Mouse (Mus musculus) embryonic facial prominence, embryonic 14.5 days (tissue): ENCODE results near the gene Apoc3. TPM values are rescaled to one million over a fixed set of nuclear protein-coding genes. Genes with fewer than 3 reads are reported as not detected.
A peak's percentile ranks its signal among the peaks of the same experiment; 100 is the strongest.

ENCODE experiments used
- ATAC-seq: fragments of 200-750 bp; cut with Nextera tagmentation; 2 replicates; pipeline ENCODE4 v1.8.0; 2017; ENCODE audit warnings: low read depth, moderate number of reproducible peaks, moderate TSS enrichment
- DNase-seq: peaks from one replicate; pipeline ENCODE4 v3.0.0-alpha.2; 2015; ENCODE audit warnings: low spot score
- H3K27ac ChIP-seq: fragments of 300-500 bp; sonication (generic); replicated peaks from 2 replicates; pipeline ENCODE4 v1.5.1; 2014; ENCODE audit warnings: low read depth, mild to moderate bottlenecking, low read length, moderate library complexity
- H3K27me3 ChIP-seq: fragments of 300-500 bp; sonication (generic); replicated peaks from 2 replicates; pipeline ENCODE4 v1.6.1; 2014; ENCODE audit warnings: low read length; ENCODE audit not compliant: control insufficient read depth, insufficient read depth
- H3K36me3 ChIP-seq: fragments of 300-500 bp; sonication (generic); 2 replicates; pipeline ENCODE4 v1.6.1; 2014; ENCODE audit warnings: low read length, mixed read lengths; ENCODE audit not compliant: control insufficient read depth, insufficient read depth
- H3K4me1 ChIP-seq: fragments of 300-500 bp; sonication (generic); 2 replicates; pipeline ENCODE4 v1.6.1; 2014; ENCODE audit warnings: antibody characterized with exemption, low read length; ENCODE audit not compliant: control insufficient read depth, insufficient read depth
- H3K4me2 ChIP-seq: fragments of 300-500 bp; sonication (generic); 2 replicates; pipeline ENCODE4 v1.6.1; 2014; ENCODE audit warnings: low read depth, mild to moderate bottlenecking, low read length, moderate library complexity, mixed read lengths
- H3K4me3 ChIP-seq: fragments of 300-500 bp; sonication (generic); 2 replicates; pipeline ENCODE4 v1.5.1; 2014; ENCODE audit warnings: low read depth, mild to moderate bottlenecking, low read length
- H3K9ac ChIP-seq: fragments of 300-500 bp; sonication (generic); 2 replicates; pipeline ENCODE4 v1.6.1; 2014; ENCODE audit warnings: low read depth, mild to moderate bottlenecking, low read length, moderate library complexity, mixed read lengths
- H3K9me3 ChIP-seq: fragments of 300-500 bp; sonication (generic); 2 replicates; pipeline ENCODE4 v1.6.1; 2016; ENCODE audit warnings: low read length; ENCODE audit not compliant: control insufficient read depth
- WGBS: fragments of 180-500 bp; shearing (Covaris S2); extraction: QIAGEN DNeasy Blood & Tissue Kit; methylation state at CpG from one replicate; pipeline ENCODE4 v1.1.7; 2014; 5-methylcytosine and 5-hydroxymethylcytosine counted together
- polyA plus RNA-seq: library from polyadenylated mRNA; unstranded; fragments of >200 nt; fragmentation: Nextera tagmentation; extraction: Ambion mirVana; gene quantifications from 2 replicates; pipeline ENCODE4 v1.2.1, GENCODE M21; 2014

Apoc3 gene
- polyA plus RNA-seq, 1 experiment from 2014 or later, result not detected

- Histone ChIP-seq H3K4me1 (no peaks in the 10 kb centered on the region; the same call in 1 of the 2 replicates), H3K4me2 (no peak overlapping the region), H3K36me3 (peaks cover 29% of the 10 kb centered on the region), H3K9me3 (no peaks in the 10 kb centered on the region), H3K4me3 (no peak overlapping the region), H3K27ac (no peak overlapping the region), H3K9ac (no peak overlapping the region), H3K27me3 (no peaks in the 10 kb centered on the region)
- WGBS, result 90% methylated on average over 6 of the region's 6 CpGs
- no peak for ATAC-seq
- DNase-seq, result no peak
Observed at GRCm38 (mm10) chr9:46192642-46193041, 42.8 kb downstream of the Apoc3 start.

GRCm38 (mm10) chr9:46191644-46192043 is 43.8 kb downstream of the Apoc3 start:
- Histone ChIP-seq H3K36me3 (peaks cover 19% of the 10 kb centered on the region), H3K9me3 (no peaks in the 10 kb centered on the region), H3K27me3 (no peaks in the 10 kb centered on the region), H3K4me3 (no peak overlapping the region), H3K4me2 (no peak overlapping the region), H3K27ac (peak overlapping the region; percentile 50; the same call in 1 of the 2 replicates), H3K9ac (no peak overlapping the region), H3K4me1 (no peaks in the 10 kb centered on the region; the same call in 1 of the 2 replicates)
- WGBS, result 13% methylated on average over 1 of the region's 1 CpGs
- DNase-seq, result peak; percentile 90
- no peak for ATAC-seq

GRCm38 (mm10) chr9:46191234-46191633 is 44.2 kb downstream of the Apoc3 start:
- Histone ChIP-seq H3K27me3 (no peaks in the 10 kb centered on the region), H3K9ac (no peak overlapping the region), H3K4me1 (no peaks in the 10 kb centered on the region; the same call in 1 of the 2 replicates), H3K27ac (peak overlapping the region; percentile 50), H3K9me3 (no peaks in the 10 kb centered on the region), H3K4me2 (no peak overlapping the region), H3K36me3 (peaks cover 18% of the 10 kb centered on the region), H3K4me3 (no peak overlapping the region)
- DNase-seq, result no peak
- ATAC-seq, result no peak
- WGBS, result 54% methylated on average over 8 of the region's 8 CpGs

- H3K36me3 ChIP-seq, result 0 out of 2 replicates have a peak, but pooled peaks cover 3% of the 10 kb centered on the region
- ATAC-seq (no peak), DNase-seq (no peak)
- H3K9ac ChIP-seq, result no peak overlapping the region
- WGBS, result 86% methylated on average over 10 of the region's 10 CpGs
- H3K27me3 ChIP-seq, result no peaks in the 10 kb centered on the region
- H3K27ac ChIP-seq, result no peak overlapping the region
- H3K4me1 ChIP-seq, result no peaks in the 10 kb centered on the region; the same call in 1 of the 2 replicates
- H3K9me3 ChIP-seq, result no peaks in the 10 kb centered on the region
- H3K4me2 ChIP-seq, result no peak overlapping the region
- H3K4me3 ChIP-seq, result no peak overlapping the region
Observed at GRCm38 (mm10) chr9:46189381-46189780, 46.1 kb downstream of the Apoc3 start.

GRCm38 (mm10) chr9:46188956-46189355 is 46.5 kb downstream of the Apoc3 start:
- ATAC-seq (no peak), DNase-seq (no peak)
- Histone ChIP-seq H3K27me3 (no peaks in the 10 kb centered on the region), H3K36me3 (0 out of 2 replicates have a peak, but pooled peaks cover 3% of the 10 kb centered on the region), H3K4me3 (no peak overlapping the region), H3K4me2 (no peak overlapping the region), H3K4me1 (no peaks in the 10 kb centered on the region; the same call in 1 of the 2 replicates), H3K27ac (no peak overlapping the region), H3K9me3 (no peaks in the 10 kb centered on the region), H3K9ac (no peak overlapping the region)
- WGBS, result 44% methylated on average over 5 of the region's 5 CpGs

- 73% methylated on average over 4 of the region's 4 CpGs for WGBS
- Histone ChIP-seq H3K4me3 (no peak overlapping the region), H3K36me3 (0 out of 2 replicates have a peak, but pooled peaks cover 3% of the 10 kb centered on the region), H3K27ac (no peak overlapping the region), H3K4me1 (no peaks in the 10 kb centered on the region; the same call in 1 of the 2 replicates), H3K9ac (no peak overlapping the region), H3K27me3 (no peaks in the 10 kb centered on the region), H3K4me2 (no peak overlapping the region), H3K9me3 (no peaks in the 10 kb centered on the region)
- ATAC-seq, result no peak
- DNase-seq, result no peak
Observed at GRCm38 (mm10) chr9:46188370-46188769, 47.1 kb downstream of the Apoc3 start.

- H3K4me3 ChIP-seq, result no peak overlapping the region
- H3K9me3 ChIP-seq, result no peaks in the 10 kb centered on the region
- 0 out of 2 replicates have a peak, but pooled peaks cover 3% of the 10 kb centered on the region for H3K36me3 ChIP-seq
- H3K4me1 ChIP-seq, result no peaks in the 10 kb centered on the region; the same call in 1 of the 2 replicates
- H3K27me3 ChIP-seq, result no peaks in the 10 kb centered on the region
- H3K9ac ChIP-seq, result no peak overlapping the region
- no peak overlapping the region for H3K4me2 ChIP-seq
- whole genome bisulfite sequencing, result 83% methylated on average over 1 of the region's 1 CpGs
- no peak for ATAC-seq
- DNase-seq, result no peak
- H3K27ac ChIP-seq, result no peak overlapping the region
Observed at GRCm38 (mm10) chr9:46186387-46186786, 49.0 kb downstream of the Apoc3 start.

- H3K4me3 ChIP-seq, result no peak overlapping the region
- ATAC-seq, result no peak
- WGBS, result 46% methylated on average over 2 of the region's 2 CpGs
- no peak overlapping the region for H3K9ac ChIP-seq
- no peak overlapping the region for H3K27ac ChIP-seq
- H3K27me3 ChIP-seq, result no peaks in the 10 kb centered on the region
- H3K4me1 ChIP-seq, result no peaks in the 10 kb centered on the region
- no peaks in the 10 kb centered on the region for H3K9me3 ChIP-seq
- 0 out of 2 replicates have a peak, but pooled peaks cover 3% of the 10 kb centered on the region for H3K36me3 ChIP-seq
- H3K4me2 ChIP-seq, result no peak overlapping the region
- no peak for DNase-seq
Observed at GRCm38 (mm10) chr9:46185191-46185590, 50.2 kb downstream of the Apoc3 start.

- Histone ChIP-seq H3K9ac (no peak overlapping the region), H3K9me3 (no peaks in the 10 kb centered on the region), H3K36me3 (0 out of 2 replicates have a peak, but pooled peaks cover 3% of the 10 kb centered on the region), H3K27ac (peak overlapping the region; percentile 10; the same call in 1 of the 2 replicates), H3K4me3 (no peak overlapping the region), H3K27me3 (no peaks in the 10 kb centered on the region), H3K4me1 (no peaks in the 10 kb centered on the region), H3K4me2 (no peak overlapping the region)
- ATAC-seq (no peak), DNase-seq (peak; percentile 14)
- WGBS, result 59% methylated on average over 5 of the region's 5 CpGs
Observed at GRCm38 (mm10) chr9:46184542-46184941, 50.9 kb downstream of the Apoc3 start.
